Mouse (Mus musculus): Measurements from ENCODE around the gene Anks6. TPM values are rescaled to one million over a fixed set of nuclear protein-coding genes. Genes with fewer than 3 reads are reported as not detected.
A peak's percentile ranks its signal among the peaks of the same experiment; 100 is the strongest.

Anks6 gene
- polyA plus RNA-seq, 2 experiments, result 6.5 to 14.9 TPM

- ATAC-seq (ENCODE audit: low FRiP score, low read depth) (no peak), DNase-seq (ENCODE audit: low spot score) (no peak)
- no peak overlapping the region for H3K9ac ChIP-seq (ENCODE audit: low read depth, low read length, severe bottlenecking)
- no peak overlapping the region for H3K4me2 ChIP-seq (replicated peaks; ENCODE audit: low read depth, low read length, severe bottlenecking)
- 13% methylated on average over 5 of the region's 5 CpGs for WGBS
- H3K4me3 ChIP-seq (replicated peaks; ENCODE audit: low read length), result no peak overlapping the region
- H3K36me3 ChIP-seq (ENCODE audit: control insufficient read depth, insufficient read depth, low read length), result peaks cover 27% of the 10 kb centered on the region
- H3K27ac ChIP-seq (replicated peaks; ENCODE audit: low read depth, low read length), result no peak overlapping the region
- no peaks in the 10 kb centered on the region for H3K4me1 ChIP-seq (ENCODE audit: control insufficient read depth, insufficient read depth, low read length)
- no peaks in the 10 kb centered on the region for H3K27me3 ChIP-seq (ENCODE audit: control insufficient read depth, insufficient read depth, low read length)
- no peak for TF ChIP-seq POLR2A (IDR thresholded peaks at IDR 0.05; ENCODE audit: borderline replicate concordance, extremely low read depth, insufficient read depth, insufficient read length)
- no peaks in the 10 kb centered on the region for H3K9me3 ChIP-seq (ENCODE audit: control insufficient read depth, low read length)
Measured at GRCm38 (mm10) chr4:47020563-47020962, 36.7 kb downstream of the Anks6 start.

- Histone ChIP-seq H3K36me3 (ENCODE audit: control insufficient read depth, insufficient read depth, low read length) (peaks cover 16% of the 10 kb centered on the region), H3K27me3 (ENCODE audit: control insufficient read depth, insufficient read depth, low read length) (no peaks in the 10 kb centered on the region), H3K4me3 (replicated peaks; ENCODE audit: low read length) (no peak overlapping the region), H3K27ac (replicated peaks; ENCODE audit: low read depth, low read length) (no peak overlapping the region), H3K4me2 (replicated peaks; ENCODE audit: low read depth, low read length, severe bottlenecking) (no peak overlapping the region), H3K9ac (ENCODE audit: low read depth, low read length, severe bottlenecking) (no peak overlapping the region), H3K4me1 (ENCODE audit: control insufficient read depth, insufficient read depth, low read length) (peaks cover 5% of the 10 kb centered on the region; the same call in 1 of the 2 replicates), H3K9me3 (ENCODE audit: control insufficient read depth, low read length) (no peaks in the 10 kb centered on the region)
- DNase-seq (ENCODE audit: low spot score) (no peak), ATAC-seq (ENCODE audit: low FRiP score, low read depth) (no peak)
- WGBS, result 34% methylated on average over 3 of the region's 3 CpGs
- no peak for TF ChIP-seq POLR2A (IDR thresholded peaks at IDR 0.05; ENCODE audit: borderline replicate concordance, extremely low read depth, insufficient read depth, insufficient read length)
Measured at GRCm38 (mm10) chr4:47015156-47015555, 42.1 kb downstream of the Anks6 start.

GRCm38 (mm10) chr4:47012476-47012875, 44.8 kb downstream of the Anks6 start:
- 55% methylated on average over 10 of the region's 10 CpGs for WGBS
- Histone ChIP-seq H3K9me3 (ENCODE audit: control insufficient read depth, low read length) (no peaks in the 10 kb centered on the region), H3K9ac (ENCODE audit: low read depth, low read length, severe bottlenecking) (no peak overlapping the region), H3K36me3 (ENCODE audit: control insufficient read depth, insufficient read depth, low read length) (peaks cover 16% of the 10 kb centered on the region), H3K4me2 (replicated peaks; ENCODE audit: low read depth, low read length, severe bottlenecking) (no peak overlapping the region), H3K4me1 (ENCODE audit: control insufficient read depth, insufficient read depth, low read length) (peaks cover 5% of the 10 kb centered on the region; the same call in 1 of the 2 replicates), H3K4me3 (replicated peaks; ENCODE audit: low read length) (no peak overlapping the region), H3K27me3 (ENCODE audit: control insufficient read depth, insufficient read depth, low read length) (no peaks in the 10 kb centered on the region), H3K27ac (replicated peaks; ENCODE audit: low read depth, low read length) (no peak overlapping the region)
- TF ChIP-seq POLR2A (IDR thresholded peaks at IDR 0.05; ENCODE audit: borderline replicate concordance, extremely low read depth, insufficient read depth, insufficient read length), result no peak
- ATAC-seq (ENCODE audit: low FRiP score, low read depth) (no peak), DNase-seq (ENCODE audit: low spot score) (no peak)

GRCm38 (mm10) chr4:47010400-47011231, 46.6 kb downstream of the Anks6 start:
- H3K27ac ChIP-seq (replicated peaks; ENCODE audit: low read depth, low read length), result no peak overlapping the region
- ATAC-seq (ENCODE audit: low FRiP score, low read depth) (no peak), DNase-seq (ENCODE audit: low spot score) (peak; percentile 22)
- no peaks in the 10 kb centered on the region for H3K9me3 ChIP-seq (ENCODE audit: control insufficient read depth, low read length)
- WGBS, result 37% methylated on average over 12 of the region's 12 CpGs
- no peak overlapping the region for H3K9ac ChIP-seq (ENCODE audit: low read depth, low read length, severe bottlenecking)
- no peak overlapping the region for H3K4me3 ChIP-seq (replicated peaks; ENCODE audit: low read length)
- H3K36me3 ChIP-seq (ENCODE audit: control insufficient read depth, insufficient read depth, low read length), result no peaks in the 10 kb centered on the region
- H3K4me1 ChIP-seq (ENCODE audit: control insufficient read depth, insufficient read depth, low read length), result peaks cover 5% of the 10 kb centered on the region; the same call in 1 of the 2 replicates
- no peaks in the 10 kb centered on the region for H3K27me3 ChIP-seq (ENCODE audit: control insufficient read depth, insufficient read depth, low read length)
- TF ChIP-seq POLR2A (IDR thresholded peaks at IDR 0.05; ENCODE audit: borderline replicate concordance, extremely low read depth, insufficient read depth, insufficient read length), result no peak
- H3K4me2 ChIP-seq (replicated peaks; ENCODE audit: low read depth, low read length, severe bottlenecking), result no peak overlapping the region; the same call in 1 of the 2 replicates

- no peak for TF ChIP-seq POLR2A (IDR thresholded peaks at IDR 0.05; ENCODE audit: borderline replicate concordance, extremely low read depth, insufficient read depth, insufficient read length)
- Histone ChIP-seq H3K9ac (ENCODE audit: low read depth, low read length, severe bottlenecking) (no peak overlapping the region), H3K4me2 (replicated peaks; ENCODE audit: low read depth, low read length, severe bottlenecking) (no peak overlapping the region), H3K4me3 (replicated peaks; ENCODE audit: low read length) (no peak overlapping the region), H3K9me3 (ENCODE audit: control insufficient read depth, low read length) (no peaks in the 10 kb centered on the region), H3K4me1 (ENCODE audit: control insufficient read depth, insufficient read depth, low read length) (no peaks in the 10 kb centered on the region), H3K27me3 (ENCODE audit: control insufficient read depth, insufficient read depth, low read length) (no peaks in the 10 kb centered on the region), H3K27ac (replicated peaks; ENCODE audit: low read depth, low read length) (no peak overlapping the region), H3K36me3 (ENCODE audit: control insufficient read depth, insufficient read depth, low read length) (no peaks in the 10 kb centered on the region)
- 63% methylated on average over 8 of the region's 8 CpGs for WGBS
- DNase-seq (ENCODE audit: low spot score), result no peak
- no peak for ATAC-seq (ENCODE audit: low FRiP score, low read depth)
Measured at GRCm38 (mm10) chr4:47000626-47001395, 56.4 kb downstream of the Anks6 start.

Data from limb, embryonic 14.5 days (tissue).